Mouse (Mus musculus) neural tube, embryonic 12.5 days (tissue): ENCODE measurements around the gene Atxn7l3. TPM values are rescaled to one million over a fixed set of nuclear protein-coding genes. Genes with fewer than 3 reads are reported as not detected.

ENCODE experiments used
- ATAC-seq: fragments of 200-750 bp; cut with Nextera tagmentation; 2 replicates; pipeline ENCODE4 v1.8.0; 2017; ENCODE audit warnings: low read depth, mild to moderate bottlenecking, moderate TSS enrichment, moderate library complexity; ENCODE audit not compliant: low FRiP score
- H3K27ac ChIP-seq: fragments of 300-500 bp; sonication (generic); 2 replicates; pipeline ENCODE4 v1.5.1; 2016
- H3K27me3 ChIP-seq: fragments of 300-500 bp; sonication (generic); replicated peaks from 2 replicates; pipeline ENCODE4 v1.6.1; 2016; ENCODE audit warnings: mild to moderate bottlenecking
- H3K36me3 ChIP-seq: fragments of 300-500 bp; sonication (generic); 2 replicates; pipeline ENCODE4 v1.6.1; 2016; ENCODE audit warnings: mild to moderate bottlenecking
- H3K4me1 ChIP-seq: fragments of 300-500 bp; sonication (generic); 2 replicates; pipeline ENCODE4 v1.6.1; 2016
- H3K4me2 ChIP-seq: fragments of 300-500 bp; sonication (generic); replicated peaks from 2 replicates; pipeline ENCODE4 v1.6.1; 2016; ENCODE audit warnings: mild to moderate bottlenecking
- H3K4me3 ChIP-seq: fragments of 300-500 bp; sonication (generic); 2 replicates; pipeline ENCODE4 v1.5.1; 2016
- H3K9ac ChIP-seq: fragments of 300-500 bp; sonication (generic); 2 replicates; pipeline ENCODE4 v1.6.1; 2016; ENCODE audit warnings: mild to moderate bottlenecking
- H3K9me3 ChIP-seq: fragments of 300-500 bp; sonication (generic); 2 replicates; pipeline ENCODE4 v1.6.1; 2016; ENCODE audit warnings: mild to moderate bottlenecking
- WGBS: fragments of 180-500 bp; shearing (Covaris S2); methylation state at CpG from one replicate; pipeline ENCODE4 v1.1.7; 2016; 5-methylcytosine and 5-hydroxymethylcytosine counted together
- polyA plus RNA-seq: library from polyadenylated mRNA; unstranded; fragments of >200 nt; fragmentation: Nextera tagmentation; extraction: Ambion mirVana; gene quantifications from 2 replicates; pipeline ENCODE4 v1.2.1, GENCODE M21; 2016

Gene Atxn7l3
- polyA plus RNA-seq, 1 experiment from 2014 or later, result 27.6 TPM

DNA sequence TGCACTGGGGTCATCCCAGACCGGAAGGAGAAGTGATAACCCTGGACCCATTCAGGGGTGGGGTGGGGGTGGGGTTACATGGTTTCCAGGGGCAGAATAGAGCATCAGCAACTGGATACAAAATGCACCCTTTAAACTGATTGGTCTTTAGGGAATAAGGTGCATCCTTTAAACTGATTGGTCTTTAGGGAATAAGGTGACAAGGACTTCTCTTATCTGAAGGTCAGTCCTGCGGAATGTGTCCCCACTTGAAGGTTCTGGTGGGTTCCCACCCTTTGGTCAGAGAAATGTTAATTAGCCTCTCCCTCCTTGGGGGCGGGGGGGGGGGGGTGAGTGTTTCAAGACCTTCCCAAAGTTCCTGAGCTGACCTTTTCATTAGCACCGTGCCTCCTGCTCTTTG lies 35.4 kb upstream of the Atxn7l3 start:
- H3K27me3 ChIP-seq, result no peaks in the 10 kb centered on the region
- no peak for ATAC-seq
- no peak overlapping the region for H3K4me3 ChIP-seq
- H3K27ac ChIP-seq, result no peak overlapping the region
- no peaks in the 10 kb centered on the region for H3K9me3 ChIP-seq
- 53% methylated on average over 4 of the region's 4 CpGs for WGBS
- H3K36me3 ChIP-seq, result no peaks in the 10 kb centered on the region
- H3K4me2 ChIP-seq, result no peak overlapping the region
- H3K4me1 ChIP-seq, result 0 out of 2 replicates have a peak, but pooled peaks cover 4% of the 10 kb centered on the region
- no peak overlapping the region for H3K9ac ChIP-seq

DNA sequence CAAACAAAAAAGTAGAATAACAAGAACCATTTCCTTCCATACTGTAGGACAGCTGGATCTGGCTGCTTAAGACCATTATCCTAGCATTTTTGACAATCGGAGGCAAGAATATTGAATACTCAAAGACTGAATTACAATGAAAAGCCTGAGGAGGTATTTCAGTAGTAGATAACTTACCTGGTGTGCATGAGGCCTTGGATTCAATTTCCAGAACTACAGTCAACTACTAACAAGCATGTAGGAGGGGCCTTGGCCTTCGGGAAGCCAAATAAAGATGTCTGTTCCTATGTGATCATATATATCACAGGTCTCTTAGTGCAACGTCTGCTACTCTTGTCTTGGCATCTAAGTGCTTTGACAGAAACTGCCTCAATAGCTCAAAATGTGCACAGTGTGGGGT lies 33.6 kb upstream of the Atxn7l3 start:
- Histone ChIP-seq H3K36me3 (no peaks in the 10 kb centered on the region), H3K9me3 (no peaks in the 10 kb centered on the region), H3K27ac (no peak overlapping the region), H3K4me1 (0 out of 2 replicates have a peak, but pooled peaks cover 1% of the 10 kb centered on the region), H3K27me3 (no peaks in the 10 kb centered on the region), H3K4me2 (no peak overlapping the region), H3K4me3 (no peak overlapping the region), H3K9ac (no peak overlapping the region)
- no peak for ATAC-seq
- WGBS, result 88% methylated on average over 3 of the region's 3 CpGs

DNA sequence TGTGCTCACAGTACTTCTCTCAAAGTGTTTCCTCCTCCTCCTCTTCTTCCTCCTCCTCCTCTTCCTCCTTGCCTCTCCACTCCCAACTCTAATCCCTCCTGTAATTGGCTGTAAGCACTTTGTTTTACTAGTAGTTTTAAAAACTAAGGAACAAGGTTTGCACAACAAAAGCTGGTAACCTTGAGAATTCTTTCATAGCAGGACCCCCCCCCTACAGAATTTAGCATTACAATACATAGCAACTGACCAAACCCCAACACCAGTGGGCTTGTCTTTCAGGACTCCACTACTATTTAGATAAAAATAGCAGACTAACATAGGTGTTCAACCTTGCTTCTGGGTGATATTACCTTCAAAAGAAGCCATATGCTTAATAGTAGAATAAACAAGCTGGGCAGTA lies 33.1 kb upstream of the Atxn7l3 start:
- no peak for ATAC-seq
- no peaks in the 10 kb centered on the region for H3K27me3 ChIP-seq
- H3K9me3 ChIP-seq, result no peaks in the 10 kb centered on the region
- no peak overlapping the region for H3K4me3 ChIP-seq
- H3K27ac ChIP-seq, result no peak overlapping the region
- no peak overlapping the region for H3K9ac ChIP-seq
- no peaks in the 10 kb centered on the region for H3K36me3 ChIP-seq
- H3K4me1 ChIP-seq, result no peaks in the 10 kb centered on the region
- no peak overlapping the region for H3K4me2 ChIP-seq

DNA sequence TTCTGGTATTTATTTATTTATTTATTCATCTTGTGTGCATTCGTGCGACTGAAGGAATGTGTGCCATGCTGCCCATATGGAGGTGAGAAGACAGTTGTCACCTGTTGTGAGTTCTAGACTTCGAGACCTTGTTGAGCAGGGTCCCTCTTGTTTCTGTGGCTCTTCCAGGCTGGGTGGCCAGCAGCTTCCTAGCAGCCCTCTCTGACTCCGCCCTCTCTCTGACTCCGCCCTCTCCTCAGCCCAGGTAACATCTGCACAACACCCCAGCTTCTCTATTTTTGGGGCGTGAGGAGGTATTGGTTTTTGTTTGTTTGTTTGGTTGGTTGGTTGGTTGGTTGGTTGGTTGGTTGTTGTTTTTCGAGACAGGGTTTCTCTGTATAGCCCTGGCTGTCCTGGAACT lies 31.4 kb upstream of the Atxn7l3 start:
- no peak for ATAC-seq
- Histone ChIP-seq H3K36me3 (no peaks in the 10 kb centered on the region), H3K4me3 (no peak overlapping the region), H3K27me3 (no peaks in the 10 kb centered on the region), H3K4me2 (no peak overlapping the region), H3K9ac (no peak overlapping the region), H3K9me3 (no peaks in the 10 kb centered on the region), H3K4me1 (no peaks in the 10 kb centered on the region), H3K27ac (no peak overlapping the region)
- 89% methylated on average over 7 of the region's 7 CpGs for WGBS

DNA sequence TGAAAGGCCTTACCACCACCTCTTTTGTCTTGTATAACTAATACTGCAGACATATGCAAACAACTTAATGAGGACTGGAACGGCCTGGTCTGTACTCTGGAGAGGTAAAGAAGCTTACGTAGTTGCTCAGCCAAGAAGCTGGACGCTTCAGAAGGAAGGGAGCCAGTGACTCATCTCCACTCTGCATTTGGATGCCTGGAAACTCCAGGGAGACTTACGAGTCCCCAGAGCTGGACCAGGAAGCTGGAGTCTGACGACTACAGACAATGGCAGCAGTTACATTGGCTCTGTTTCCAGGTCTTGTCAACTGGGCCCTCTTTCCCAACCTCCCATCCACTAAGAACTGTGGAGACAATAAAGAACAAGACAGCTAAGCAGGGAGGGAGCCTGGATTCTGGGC lies 30.8 kb upstream of the Atxn7l3 start:
- 68% methylated on average over 5 of the region's 5 CpGs for WGBS
- Histone ChIP-seq H3K4me3 (no peak overlapping the region), H3K27ac (no peak overlapping the region), H3K4me1 (no peaks in the 10 kb centered on the region; the same call in 1 of the 2 replicates), H3K27me3 (no peaks in the 10 kb centered on the region), H3K9ac (no peak overlapping the region), H3K4me2 (no peak overlapping the region), H3K9me3 (no peaks in the 10 kb centered on the region), H3K36me3 (no peaks in the 10 kb centered on the region)
- ATAC-seq, result no peak

DNA sequence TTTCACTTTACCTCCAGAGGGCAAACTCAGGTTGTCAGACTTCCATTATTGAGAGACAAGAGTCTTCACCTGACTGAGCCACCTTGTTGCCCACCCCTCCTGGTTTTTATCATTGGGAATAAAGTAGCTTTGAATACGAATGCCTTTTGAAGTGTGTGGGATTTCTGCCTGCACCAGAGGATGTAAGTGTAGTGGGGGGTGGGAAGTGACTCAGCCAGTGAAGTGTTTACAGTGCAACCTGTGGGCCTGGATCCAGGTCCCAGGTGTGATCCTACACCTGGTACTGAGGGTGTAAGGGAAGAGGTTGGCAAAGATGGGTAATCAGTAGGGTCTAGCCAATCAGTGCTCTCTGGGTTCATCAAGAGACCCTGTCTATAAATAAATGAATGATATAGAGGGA lies 27.1 kb upstream of the Atxn7l3 start:
- ATAC-seq, result no peak
- 77% methylated on average over 1 of the region's 1 CpGs for WGBS

DNA sequence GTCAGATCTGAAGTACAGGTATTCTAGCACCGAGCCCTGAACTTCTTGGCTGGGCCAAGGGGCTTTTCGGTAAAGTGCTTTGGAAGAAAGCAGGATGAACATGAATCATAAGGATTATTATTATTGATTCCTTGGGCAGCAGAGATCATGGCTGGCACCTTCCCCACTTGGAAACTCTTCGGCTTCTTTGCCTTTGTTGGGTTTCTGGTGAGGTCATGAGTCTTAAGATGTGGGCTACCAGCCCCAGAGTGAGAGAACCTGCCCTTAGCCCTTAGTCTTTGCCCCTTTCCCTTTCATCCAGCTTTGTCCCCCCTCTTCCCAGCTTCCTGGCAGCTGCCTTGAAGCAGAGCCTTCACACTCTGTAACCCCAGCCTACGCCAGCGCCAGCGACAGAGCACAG lies 25.5 kb upstream of the Atxn7l3 start:
- Histone ChIP-seq H3K27ac (no peak overlapping the region), H3K4me2 (no peak overlapping the region), H3K9ac (no peak overlapping the region), H3K4me3 (no peak overlapping the region), H3K4me1 (peaks cover 10% of the 10 kb centered on the region), H3K9me3 (no peaks in the 10 kb centered on the region), H3K36me3 (no peaks in the 10 kb centered on the region), H3K27me3 (no peaks in the 10 kb centered on the region)
- WGBS, result 76% methylated on average over 6 of the region's 6 CpGs
- no peak for ATAC-seq

More for the DNA sequence above, 27.1 kb upstream of the Atxn7l3 start:
- Histone ChIP-seq H3K4me3 (no peak overlapping the region), H3K27me3 (no peaks in the 10 kb centered on the region), H3K36me3 (no peaks in the 10 kb centered on the region), H3K9me3 (no peaks in the 10 kb centered on the region), H3K27ac (no peak overlapping the region), H3K4me2 (no peak overlapping the region), H3K9ac (no peak overlapping the region), H3K4me1 (peaks cover 10% of the 10 kb centered on the region)

DNA sequence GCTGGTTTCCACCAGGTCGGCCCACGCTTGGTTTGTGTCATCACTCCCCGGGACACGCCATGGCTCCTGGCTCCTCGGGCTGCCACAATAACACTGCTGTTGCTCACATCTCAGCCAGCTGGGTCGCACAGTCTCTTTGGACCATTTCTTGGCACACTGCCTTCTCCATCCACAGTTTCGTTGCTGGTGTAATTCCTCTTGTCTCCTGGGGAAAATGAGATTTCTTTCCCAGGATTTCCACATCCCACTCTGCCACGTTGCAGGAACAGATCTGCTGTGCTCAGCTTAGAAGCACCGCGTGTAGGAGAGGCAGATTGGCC lies 24.2 kb upstream of the Atxn7l3 start:
- H3K36me3 ChIP-seq, result no peaks in the 10 kb centered on the region
- ATAC-seq, result no peak
- WGBS, result 17% methylated on average over 10 of the region's 10 CpGs
- H3K27me3 ChIP-seq, result no peaks in the 10 kb centered on the region
- H3K4me3 ChIP-seq, result peak overlapping the region; percentile 100
- H3K9ac ChIP-seq, result peak overlapping the region; percentile 100
- H3K9me3 ChIP-seq, result no peaks in the 10 kb centered on the region
- peaks cover 18% of the 10 kb centered on the region for H3K4me1 ChIP-seq
- peak overlapping the region; percentile 72 for H3K4me2 ChIP-seq
- H3K27ac ChIP-seq, result peak overlapping the region; percentile 99

DNA sequence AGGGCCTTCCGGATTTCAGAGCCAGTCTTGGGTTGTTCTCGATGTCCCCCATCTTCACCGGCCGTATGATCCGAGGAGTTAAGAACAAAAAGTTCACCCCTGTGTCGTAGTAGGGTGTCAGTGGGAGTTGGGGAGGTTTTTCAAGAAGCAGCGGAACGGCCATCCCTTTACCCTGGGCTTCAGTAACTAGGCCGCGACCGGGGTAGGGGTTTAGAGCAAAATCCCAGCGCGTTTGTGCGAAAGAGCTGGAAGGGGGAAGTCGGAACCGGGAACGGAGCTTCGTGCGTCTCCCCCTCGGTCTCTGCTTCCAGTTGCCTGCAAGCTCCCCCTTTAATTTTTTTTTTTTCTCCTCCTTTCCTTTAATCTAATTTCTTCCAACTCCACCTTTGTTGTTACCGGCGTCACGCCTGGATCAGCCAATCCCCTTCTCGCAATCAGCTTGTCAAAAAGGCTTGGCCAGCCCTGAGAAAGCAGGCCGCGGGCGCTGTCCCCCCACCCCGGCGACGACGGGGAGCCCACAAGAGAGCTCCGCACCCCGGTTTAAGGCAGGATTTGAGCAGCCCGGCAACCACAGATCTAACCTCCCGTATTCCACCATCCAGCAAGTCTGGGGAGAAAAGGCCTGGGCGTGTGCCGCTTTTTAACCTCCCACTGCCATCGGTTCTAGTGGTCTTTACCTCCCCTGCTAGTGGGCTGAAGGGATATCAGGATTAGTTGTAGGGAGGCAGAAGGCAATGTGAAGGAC lies 23.7 kb upstream of the Atxn7l3 start:
- under 1% methylated on average over 38 of the region's 38 CpGs for WGBS
- ATAC-seq, result 0 out of 2 replicates have a peak, but pooled peaks have one; percentile 23
- H3K9ac ChIP-seq, result peak overlapping the region; percentile 100
- peak overlapping the region; percentile 99 for H3K27ac ChIP-seq
- H3K4me3 ChIP-seq, result peak overlapping the region; percentile 100
- H3K4me1 ChIP-seq, result peaks cover 24% of the 10 kb centered on the region
- H3K4me2 ChIP-seq, result peak overlapping the region; percentile 72
- no peaks in the 10 kb centered on the region for H3K36me3 ChIP-seq
- no peaks in the 10 kb centered on the region for H3K27me3 ChIP-seq
- H3K9me3 ChIP-seq, result no peaks in the 10 kb centered on the region

DNA sequence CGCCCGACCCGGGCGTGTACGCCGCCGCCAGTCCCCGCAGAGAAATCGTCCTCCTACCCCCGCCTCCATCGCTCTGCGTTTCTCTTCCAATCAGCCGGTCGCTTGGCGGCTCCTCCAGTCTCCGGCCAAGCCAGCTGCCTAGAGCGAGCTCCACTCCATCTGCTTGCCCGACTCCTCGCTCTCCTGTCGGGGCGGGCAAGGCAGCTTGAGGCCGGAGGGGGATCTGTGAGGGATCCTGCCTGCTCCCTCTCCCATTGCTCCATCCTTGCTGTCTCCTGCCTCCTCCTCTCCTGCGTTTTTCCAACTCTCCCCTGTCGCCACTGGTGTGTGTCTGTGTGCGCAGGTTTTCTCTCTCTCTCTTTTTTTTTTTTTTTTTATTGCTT lies 23.0 kb upstream of the Atxn7l3 start, which contains the start of gene Ubtf:
Gene Ubtf, minus strand, starts transcription at position 333 of the 383 bp plus-strand sequence.
- H3K4me3 ChIP-seq, result peak within 1 kb of the TSS; percentile 100
- peak within 1 kb of the TSS; percentile 100 for H3K9ac ChIP-seq
- no peak for ATAC-seq

DNA sequence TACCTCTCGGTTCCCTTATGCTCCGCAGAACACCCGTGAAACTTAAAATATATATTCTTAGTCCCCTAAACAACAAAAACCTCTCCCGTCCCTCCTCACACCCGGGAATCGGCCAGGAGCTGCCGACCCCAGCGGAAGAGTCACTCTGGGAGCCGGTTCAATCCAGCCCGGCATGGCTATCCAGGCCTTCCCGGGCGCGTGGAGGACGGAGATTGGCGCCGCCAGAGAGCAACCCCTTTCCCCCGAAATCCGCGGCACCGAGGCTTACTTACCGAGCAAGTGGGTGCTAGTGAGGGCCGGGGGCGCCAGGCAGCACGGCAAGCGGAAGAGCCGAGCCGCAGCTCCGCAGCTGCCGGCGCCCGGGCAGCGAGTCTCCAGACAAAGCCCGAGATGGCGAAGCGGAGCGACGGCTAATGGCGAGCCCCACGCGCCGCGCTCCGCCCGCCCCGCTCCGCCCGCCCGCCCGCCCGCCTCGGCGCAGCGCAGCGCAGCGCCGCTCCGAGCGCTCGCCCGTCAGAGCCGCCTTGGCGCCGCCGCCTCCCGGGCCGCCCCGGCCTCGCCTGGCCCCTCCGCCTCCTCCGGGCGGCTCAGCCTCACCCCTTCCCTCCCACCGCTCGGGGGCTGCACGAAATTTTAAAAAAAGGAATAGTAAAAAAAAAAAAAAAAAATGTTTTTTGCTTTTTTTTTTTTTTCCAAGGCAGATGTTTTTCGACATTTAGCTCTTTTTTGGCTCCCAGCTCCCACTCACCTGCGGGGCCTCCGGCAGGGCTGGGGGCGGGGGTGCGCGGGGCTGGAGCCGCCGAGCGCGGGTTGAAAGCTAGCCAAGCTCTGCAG lies 22.4 kb upstream of the Atxn7l3 start:
- WGBS, result under 1% methylated on average over 73 of the region's 84 CpGs
- H3K4me3 ChIP-seq, result peak overlapping the region; percentile 100
- peaks cover 24% of the 10 kb centered on the region for H3K4me1 ChIP-seq
- no peak for ATAC-seq
- H3K27me3 ChIP-seq, result no peaks in the 10 kb centered on the region
- peak overlapping the region; percentile 72 for H3K4me2 ChIP-seq
- no peaks in the 10 kb centered on the region for H3K9me3 ChIP-seq
- H3K27ac ChIP-seq, result peak overlapping the region; percentile 99
- peak overlapping the region; percentile 100 for H3K9ac ChIP-seq
- peaks cover 9% of the 10 kb centered on the region for H3K36me3 ChIP-seq

More for the DNA sequence above, 23.0 kb upstream of the Atxn7l3 start, which contains the start of gene Ubtf:
- H3K27ac ChIP-seq, result peak within 1 kb of the TSS; percentile 99
- no peaks in the 10 kb centered on the region for H3K9me3 ChIP-seq
- WGBS, result under 1% methylated on average over 25 of the region's 25 CpGs
- H3K36me3 ChIP-seq, result peaks cover 3% of the 10 kb centered on the region
- peak within 1 kb of the TSS; percentile 72 for H3K4me2 ChIP-seq
- H3K27me3 ChIP-seq, result no peaks in the 10 kb centered on the region
- peaks cover 24% of the 10 kb centered on the region for H3K4me1 ChIP-seq

DNA sequence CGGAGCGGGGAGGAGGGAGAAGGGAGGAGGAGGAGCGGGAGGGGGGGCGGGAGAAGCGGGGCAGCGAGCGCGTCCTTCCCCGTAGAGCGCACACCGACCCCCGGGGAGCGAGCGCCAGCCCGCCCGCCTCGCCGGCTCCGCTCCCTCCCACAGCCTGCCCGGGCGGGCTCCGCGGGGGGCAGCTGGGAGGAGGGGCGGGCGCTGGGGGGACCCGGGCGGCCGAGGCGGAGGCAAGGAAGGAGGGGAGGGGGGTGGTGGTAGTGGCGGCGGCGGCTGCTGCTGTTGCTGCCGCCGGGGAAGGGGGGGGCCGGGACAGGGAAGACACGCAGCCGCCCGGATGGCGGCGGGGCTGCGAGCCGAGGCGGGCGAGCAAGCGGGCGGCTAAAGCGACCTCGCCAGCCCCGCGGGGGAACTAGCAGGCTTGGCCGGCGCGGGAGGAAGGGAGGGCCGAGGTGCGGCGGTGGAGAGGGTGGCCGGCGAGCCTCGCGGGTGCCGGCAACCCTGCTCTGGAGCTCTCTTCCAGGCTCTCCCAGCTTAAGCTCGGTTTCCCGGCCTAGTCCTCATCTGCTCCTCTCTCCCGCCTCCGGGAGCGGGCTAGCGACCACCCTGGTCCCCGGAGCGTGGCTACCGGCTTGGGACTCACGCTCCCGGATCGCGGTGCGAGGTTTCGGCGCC lies 21.6 kb upstream of the Atxn7l3 start:
- Histone ChIP-seq H3K9ac (peak overlapping the region; percentile 100), H3K36me3 (peaks cover 17% of the 10 kb centered on the region), H3K27me3 (no peaks in the 10 kb centered on the region), H3K4me1 (peaks cover 24% of the 10 kb centered on the region), H3K9me3 (no peaks in the 10 kb centered on the region), H3K27ac (peak overlapping the region; percentile 99), H3K4me2 (peak overlapping the region; percentile 72), H3K4me3 (peak overlapping the region; percentile 100)
- WGBS, result under 1% methylated on average over 64 of the region's 77 CpGs
- ATAC-seq, result peak; percentile 46
